Mouse (Mus musculus) lung, postnatal 0 days (tissue): ENCODE results near the gene Hoxb9.

Source experiments
- CTCF ChIP-seq: IDR thresholded peaks from 2 replicates; pipeline ENCODE4 v1.5.1; 2016; ENCODE audit warnings: antibody characterized with exemption, mild to moderate bottlenecking
- EP300 ChIP-seq: IDR thresholded peaks from 2 replicates; pipeline ENCODE4 v1.6.1; 2016; ENCODE audit warnings: antibody characterized with exemption, mild to moderate bottlenecking, control low read depth

- no peak for TF ChIP-seq CTCF
- no peak for TF ChIP-seq EP300
These were observed 1.4 kb upstream of the Hoxb9 start for GRCm38 (mm10) chr11:96269869-96270268.
